Mouse (Mus musculus) midbrain, postnatal 0 days (tissue): Measurements from ENCODE around the gene Fmo4. TPM values are rescaled to one million over a fixed set of nuclear protein-coding genes. Genes with fewer than 3 reads are reported as not detected.

Experiments
- ATAC-seq: fragments of 200-750 bp; cut with Nextera tagmentation; 2 replicates; pipeline ENCODE4 v1.8.0; 2017; ENCODE audit warnings: moderate number of reproducible peaks, mild to moderate bottlenecking, moderate TSS enrichment, moderate library complexity; ENCODE audit not compliant: low FRiP score
- DNase-seq: peaks from one replicate; pipeline ENCODE4 v3.0.0-alpha.2; 2015; ENCODE audit warnings: low spot score
- H3K27ac ChIP-seq: fragments of 300-500 bp; sonication (generic); 2 replicates; pipeline ENCODE4 v1.5.1; 2014; ENCODE audit warnings: low read depth, mild to moderate bottlenecking, low read length, mixed read lengths
- H3K27me3 ChIP-seq: fragments of 300-500 bp; sonication (generic); 2 replicates; pipeline ENCODE4 v1.6.1; 2014; ENCODE audit warnings: low read length, control low read depth, mixed read lengths; ENCODE audit not compliant: insufficient read depth
- H3K36me3 ChIP-seq: fragments of 300-500 bp; sonication (generic); 2 replicates; pipeline ENCODE4 v1.6.1; 2014; ENCODE audit warnings: low read length, control low read depth, mixed read lengths; ENCODE audit not compliant: insufficient read depth
- H3K4me1 ChIP-seq: fragments of 300-500 bp; sonication (generic); 2 replicates; pipeline ENCODE4 v1.6.1; 2014; ENCODE audit warnings: mild to moderate bottlenecking, control low read depth, antibody characterized with exemption, low read length, mixed read lengths; ENCODE audit not compliant: insufficient read depth
- H3K4me2 ChIP-seq: fragments of 300-500 bp; sonication (generic); 2 replicates; pipeline ENCODE4 v1.6.1; 2014; ENCODE audit warnings: low read depth, mild to moderate bottlenecking, low read length, mixed read lengths; ENCODE audit not compliant: poor library complexity, severe bottlenecking
- H3K4me3 ChIP-seq: fragments of 300-500 bp; sonication (generic); 2 replicates; pipeline ENCODE4 v1.5.1; 2014; ENCODE audit warnings: low read depth, mild to moderate bottlenecking, low read length, moderate library complexity
- H3K9ac ChIP-seq: fragments of 300-500 bp; sonication (generic); replicated peaks from 2 replicates; pipeline ENCODE4 v1.6.1; 2014; ENCODE audit warnings: mild to moderate bottlenecking, low read length, moderate library complexity, mixed read lengths; ENCODE audit not compliant: poor library complexity, severe bottlenecking
- H3K9me3 ChIP-seq: fragments of 300-500 bp; sonication (generic); 2 replicates; pipeline ENCODE4 v1.6.1; 2016; ENCODE audit warnings: low read length, control low read depth
- CTCF ChIP-seq: IDR thresholded peaks from 2 replicates; pipeline ENCODE4 v1.5.1; 2016; ENCODE audit warnings: antibody characterized with exemption, mild to moderate bottlenecking
- WGBS: fragments of 180-500 bp; shearing (Covaris S2); extraction: QIAGEN DNeasy Blood & Tissue Kit; methylation state at CpG from one replicate; pipeline ENCODE4 v1.1.7; 2014; 5-methylcytosine and 5-hydroxymethylcytosine counted together
- polyA plus RNA-seq: library from polyadenylated mRNA; unstranded; fragments of >200 nt; fragmentation: Nextera tagmentation; extraction: Ambion mirVana; gene quantifications from 2 replicates; pipeline ENCODE4 v1.2.1, GENCODE M21; 2015
- total RNA-seq: library from RNA; depleted of rRNA; stranded (reverse); fragments of >200 nt; gene quantifications from 2 replicates; pipeline ENCODE4 v1.2.3, GENCODE M21; 2014

Gene Fmo4
- total and polyA plus RNA-seq, 2 experiments from 2014 or later: 0.77 to 0.78 TPM

GRCm38 (mm10) chr1:162857766-162858747 lies 44.3 kb upstream of the Fmo4 start:
- Histone ChIP-seq H3K4me1 (no peaks in the 10 kb centered on the region), H3K9ac (0 out of 2 replicates have a peak overlapping the region, but pooled peaks have one; percentile 14), H3K27ac (peak overlapping the region; percentile 47), H3K4me3 (peak overlapping the region; percentile 5; the same call in 1 of the 2 replicates), H3K27me3 (no peaks in the 10 kb centered on the region), H3K36me3 (no peaks in the 10 kb centered on the region), H3K9me3 (no peaks in the 10 kb centered on the region), H3K4me2 (peak overlapping the region; percentile 32)
- no peak for TF ChIP-seq CTCF
- ATAC-seq (peak; percentile 46; the same call in 1 of the 2 replicates), DNase-seq (peak; percentile 69)
- 31% methylated on average over 18 of the region's 18 CpGs for WGBS

- TF ChIP-seq CTCF: no peak
- ATAC-seq: no peak
- no peaks in the 10 kb centered on the region for H3K4me1 ChIP-seq
- H3K9ac ChIP-seq: no peak overlapping the region
- no peak overlapping the region for H3K27ac ChIP-seq
- WGBS: 73% methylated on average over 3 of the region's 3 CpGs
- H3K4me2 ChIP-seq: no peak overlapping the region
- no peaks in the 10 kb centered on the region for H3K36me3 ChIP-seq
- no peaks in the 10 kb centered on the region for H3K9me3 ChIP-seq
- H3K27me3 ChIP-seq: no peaks in the 10 kb centered on the region
- DNase-seq: no peak
- H3K4me3 ChIP-seq: no peak overlapping the region
These were observed 40.2 kb upstream of the Fmo4 start for GRCm38 (mm10) chr1:162853812-162854482.

GRCm38 (mm10) chr1:162847554-162847953 lies 33.8 kb upstream of the Fmo4 start:
- ATAC-seq: no peak

GRCm38 (mm10) chr1:162840211-162840610 lies 26.4 kb upstream of the Fmo4 start:
- Histone ChIP-seq H3K4me2 (no peak overlapping the region), H3K4me1 (no peaks in the 10 kb centered on the region), H3K36me3 (no peaks in the 10 kb centered on the region), H3K4me3 (no peak overlapping the region), H3K9me3 (no peaks in the 10 kb centered on the region), H3K27me3 (no peaks in the 10 kb centered on the region), H3K9ac (no peak overlapping the region), H3K27ac (no peak overlapping the region)
- no peak for TF ChIP-seq CTCF
- WGBS: 98% methylated on average over 9 of the region's 9 CpGs
- ATAC-seq (no peak), DNase-seq (no peak)

More at GRCm38 (mm10) chr1:162847554-162847953, 33.8 kb upstream of the Fmo4 start:
- H3K9ac ChIP-seq: no peak overlapping the region
- H3K27ac ChIP-seq: no peak overlapping the region
- 97% methylated on average over 6 of the region's 6 CpGs for WGBS
- no peaks in the 10 kb centered on the region for H3K27me3 ChIP-seq
- no peaks in the 10 kb centered on the region for H3K9me3 ChIP-seq
- TF ChIP-seq CTCF: no peak
- no peak overlapping the region for H3K4me2 ChIP-seq
- no peak overlapping the region for H3K4me3 ChIP-seq
- no peaks in the 10 kb centered on the region for H3K4me1 ChIP-seq
- DNase-seq: no peak
- no peaks in the 10 kb centered on the region for H3K36me3 ChIP-seq

- no peak for TF ChIP-seq CTCF
- Histone ChIP-seq H3K27ac (no peak overlapping the region), H3K36me3 (no peaks in the 10 kb centered on the region), H3K4me1 (no peaks in the 10 kb centered on the region), H3K4me2 (no peak overlapping the region), H3K9ac (no peak overlapping the region), H3K27me3 (no peaks in the 10 kb centered on the region), H3K4me3 (no peak overlapping the region), H3K9me3 (no peaks in the 10 kb centered on the region)
- WGBS: 96% methylated on average over 6 of the region's 6 CpGs
- DNase-seq (no peak), ATAC-seq (no peak)
These were observed 25.2 kb upstream of the Fmo4 start for GRCm38 (mm10) chr1:162838976-162839375.
